Mouse (Mus musculus): Measurements from ENCODE around the gene Cxxc4. TPM values are rescaled to one million over a fixed set of nuclear protein-coding genes. Genes with fewer than 3 reads are reported as not detected.
"Not testable (repeated sequence)": the region's sequence is repeated elsewhere in the genome, so short reads cannot be mapped to it uniquely, and the experiment has no call there.

Gene Cxxc4
- polyA plus RNA-seq (2015; fragmentation: Nextera tagmentation; extraction: Ambion mirVana): 6.0 and 6.5 TPM in 2 replicates

DNA sequence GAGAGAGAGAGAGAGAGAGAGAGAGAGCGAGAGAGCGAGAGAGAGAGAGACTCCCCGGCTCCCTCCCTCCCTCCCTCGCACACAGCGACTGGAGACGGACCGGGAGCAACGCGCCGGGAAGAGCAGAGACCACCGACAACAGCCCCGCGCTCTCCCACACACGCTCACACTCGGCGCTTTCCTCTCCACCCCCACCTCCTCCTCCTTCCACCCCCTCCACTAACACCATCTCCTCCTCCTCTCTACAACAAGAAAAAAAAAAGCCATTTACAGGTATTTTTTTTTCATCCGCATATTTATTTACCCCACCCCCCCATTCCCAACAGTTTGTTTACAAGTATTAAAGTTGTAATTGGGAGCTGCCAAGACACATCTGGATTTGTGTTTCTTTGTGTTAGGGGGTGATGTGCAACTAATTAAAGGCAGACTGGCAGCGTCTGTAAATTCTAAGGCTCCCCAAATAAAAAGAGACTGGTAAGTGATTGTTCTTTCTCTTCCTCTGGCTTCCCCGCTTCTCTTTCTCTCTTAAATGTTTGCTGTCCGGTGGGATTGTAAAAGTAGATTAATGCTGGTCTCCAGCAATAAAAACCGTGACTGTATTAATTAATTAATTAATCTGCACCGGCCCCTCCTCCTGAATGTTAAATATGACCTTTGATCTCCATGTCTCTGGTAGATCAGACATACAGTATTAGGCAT lies at the start of gene Cxxc4:
TSS of gene Cxxc4 (plus strand) at position 71 of the 699 bp plus-strand sequence.
- peak within 1 kb of the TSS; percentile 85 for H3K27ac ChIP-seq
- H3K9me3 ChIP-seq: no peaks in the 10 kb centered on the region
- no peaks in the 10 kb centered on the region for H3K36me3 ChIP-seq
- WGBS: under 1% methylated on average over 12 of the region's 22 CpGs
- peak within 1 kb of the TSS; percentile 51 for H3K4me3 ChIP-seq
- H3K4me1 ChIP-seq: peaks cover 18% of the 10 kb centered on the region
- H3K9ac ChIP-seq: peak within 1 kb of the TSS; percentile 72
- no peaks in the 10 kb centered on the region for H3K27me3 ChIP-seq
- peak; percentile 71; the same call in 1 of the 2 replicates for ATAC-seq (ENCODE audit: insufficient number of reproducible peaks, insufficient read depth, low FRiP score, low TSS enrichment, low read depth)
- peak within 1 kb of the TSS; percentile 65 for H3K4me2 ChIP-seq

DNA sequence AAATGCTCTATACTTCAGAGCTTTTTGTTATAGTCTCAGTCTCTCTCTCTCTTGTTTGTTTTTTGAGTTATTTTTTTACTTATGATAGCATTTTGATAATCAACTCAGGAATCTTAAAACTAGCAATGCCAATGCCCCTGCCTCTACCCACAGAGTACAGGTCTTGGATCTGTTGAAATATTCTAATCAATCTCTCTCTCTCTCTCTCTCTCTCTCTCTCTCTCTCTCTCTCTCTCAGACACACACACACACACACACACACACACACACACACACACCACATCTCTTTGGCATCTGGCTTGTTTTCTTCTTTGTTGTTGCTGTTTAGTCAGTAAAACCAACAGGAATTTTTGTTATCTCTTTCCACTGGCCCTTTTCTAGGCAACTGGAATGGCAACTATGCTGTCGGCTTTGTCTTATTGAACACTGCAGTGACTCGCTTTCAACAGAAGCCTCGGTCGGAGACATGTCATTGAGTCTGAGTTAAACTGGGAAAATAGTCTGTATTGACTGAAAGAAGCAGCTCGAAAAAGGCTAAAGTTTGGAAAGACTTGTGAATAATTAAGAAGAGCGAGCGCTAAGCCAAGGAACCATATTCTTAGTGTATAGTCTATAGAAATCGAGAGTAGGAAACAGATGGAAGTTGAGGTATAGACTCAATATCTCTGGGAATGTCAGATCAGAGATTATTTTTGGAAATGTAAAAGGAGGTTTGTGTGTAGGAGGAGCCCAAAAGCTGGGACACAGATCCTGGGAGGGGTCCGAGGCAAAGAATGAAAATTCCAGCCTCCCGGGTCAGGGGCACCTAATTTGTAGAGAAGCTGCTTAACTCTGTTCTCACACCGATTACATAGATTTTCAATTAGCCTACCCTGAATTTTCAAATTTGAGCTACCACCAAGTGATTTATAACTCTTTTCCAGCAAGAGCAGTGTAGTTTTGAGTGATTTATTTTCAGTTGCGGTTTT lies 47.0 kb upstream of the Cxxc4 start:
- Histone ChIP-seq H3K9ac (no peak overlapping the region), H3K27me3 (no peaks in the 10 kb centered on the region), H3K4me1 (peaks cover 8% of the 10 kb centered on the region), H3K9me3 (no peaks in the 10 kb centered on the region), H3K27ac (no peak overlapping the region), H3K4me2 (peak overlapping the region; percentile 37; the same call in 1 of the 2 replicates), H3K4me3 (no peak overlapping the region), H3K36me3 (no peaks in the 10 kb centered on the region)
- 72% methylated on average over 12 of the region's 12 CpGs for WGBS
- ATAC-seq (ENCODE audit: insufficient number of reproducible peaks, insufficient read depth, low FRiP score, low TSS enrichment, low read depth): no peak

DNA sequence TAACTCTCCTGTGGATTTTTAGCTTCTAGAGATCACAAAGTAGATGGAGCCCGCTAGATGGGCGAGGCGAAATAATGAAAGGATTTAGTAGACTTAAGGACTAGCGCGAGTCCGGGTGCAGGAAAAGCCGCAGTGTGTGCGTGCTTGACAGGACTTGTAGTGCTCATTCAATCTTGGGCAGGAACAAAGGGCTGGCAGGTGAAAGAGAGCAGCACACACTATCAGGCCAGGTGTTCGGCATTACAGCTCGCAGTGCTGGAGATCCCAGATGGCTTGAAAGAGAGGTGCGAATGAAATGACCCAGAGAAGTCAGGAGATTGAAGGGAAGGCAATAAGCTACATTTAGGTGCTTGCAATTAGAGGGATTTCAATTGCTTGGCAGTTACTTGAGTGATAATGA lies 46.2 kb upstream of the Cxxc4 start:
- Histone ChIP-seq H3K9me3 (no peaks in the 10 kb centered on the region), H3K27ac (no peak overlapping the region), H3K4me3 (no peak overlapping the region), H3K36me3 (no peaks in the 10 kb centered on the region), H3K4me1 (peaks cover 6% of the 10 kb centered on the region), H3K27me3 (no peaks in the 10 kb centered on the region), H3K4me2 (peak overlapping the region; percentile 37), H3K9ac (no peak overlapping the region)
- ATAC-seq (ENCODE audit: insufficient number of reproducible peaks, insufficient read depth, low FRiP score, low TSS enrichment, low read depth): peak; percentile 67; the same call in 1 of the 2 replicates
- 55% methylated on average over 11 of the region's 11 CpGs for WGBS

DNA sequence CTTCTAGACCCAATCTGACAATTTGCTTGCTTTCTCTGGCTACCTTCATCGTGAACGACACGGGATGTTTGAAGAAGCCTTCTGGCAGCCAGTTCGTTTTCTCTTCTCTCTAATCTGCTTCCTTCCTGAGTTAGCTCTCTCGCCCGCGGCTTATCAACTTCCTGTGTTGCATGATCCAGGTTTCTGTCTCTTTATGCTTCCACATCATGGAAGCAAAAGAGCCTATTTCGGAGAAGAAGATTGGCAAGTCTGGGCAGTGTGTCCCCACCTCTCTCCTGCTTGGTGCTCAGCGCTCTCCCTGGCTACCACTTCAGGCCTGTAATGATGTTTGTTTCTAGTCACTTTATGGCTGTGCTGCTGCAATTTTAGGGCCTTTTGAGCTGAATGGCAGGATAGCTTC lies 36.4 kb upstream of the Cxxc4 start:
- ATAC-seq (ENCODE audit: insufficient number of reproducible peaks, insufficient read depth, low FRiP score, low TSS enrichment, low read depth): no peak
- Histone ChIP-seq H3K4me3 (no peak overlapping the region), H3K9me3 (no peaks in the 10 kb centered on the region), H3K27me3 (no peaks in the 10 kb centered on the region), H3K4me2 (no peak overlapping the region), H3K27ac (no peak overlapping the region), H3K4me1 (0 out of 2 replicates have a peak, but pooled peaks cover 4% of the 10 kb centered on the region), H3K36me3 (no peaks in the 10 kb centered on the region), H3K9ac (no peak overlapping the region)
- WGBS: 62% methylated on average over 9 of the region's 9 CpGs

DNA sequence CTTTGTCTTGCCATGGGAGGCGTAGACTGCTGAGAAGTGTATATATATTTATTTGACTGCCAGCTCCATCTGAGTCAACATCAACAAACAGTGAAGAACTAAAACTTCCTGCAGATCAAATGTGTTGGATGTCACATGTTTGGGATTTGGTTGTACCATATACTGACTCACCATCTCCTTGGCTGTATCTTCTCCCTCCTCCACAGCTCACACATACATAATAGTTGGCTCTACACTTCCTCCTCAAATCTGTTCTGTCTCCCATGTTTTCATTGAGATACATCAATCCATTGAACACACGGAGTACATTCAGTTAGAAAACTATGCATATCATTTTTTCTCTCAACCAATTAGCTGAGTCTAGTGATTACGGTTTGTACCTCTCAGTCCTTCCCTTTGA lies 29.7 kb upstream of the Cxxc4 start:
- no peaks in the 10 kb centered on the region for H3K9me3 ChIP-seq
- H3K4me3 ChIP-seq: no peak overlapping the region
- no peak overlapping the region for H3K27ac ChIP-seq
- H3K9ac ChIP-seq: no peak overlapping the region
- WGBS: 91% methylated on average over 3 of the region's 3 CpGs
- no peaks in the 10 kb centered on the region for H3K4me1 ChIP-seq
- no peak for ATAC-seq (ENCODE audit: insufficient number of reproducible peaks, insufficient read depth, low FRiP score, low TSS enrichment, low read depth)
- H3K36me3 ChIP-seq: no peaks in the 10 kb centered on the region
- no peaks in the 10 kb centered on the region for H3K27me3 ChIP-seq
- H3K4me2 ChIP-seq: no peak overlapping the region

DNA sequence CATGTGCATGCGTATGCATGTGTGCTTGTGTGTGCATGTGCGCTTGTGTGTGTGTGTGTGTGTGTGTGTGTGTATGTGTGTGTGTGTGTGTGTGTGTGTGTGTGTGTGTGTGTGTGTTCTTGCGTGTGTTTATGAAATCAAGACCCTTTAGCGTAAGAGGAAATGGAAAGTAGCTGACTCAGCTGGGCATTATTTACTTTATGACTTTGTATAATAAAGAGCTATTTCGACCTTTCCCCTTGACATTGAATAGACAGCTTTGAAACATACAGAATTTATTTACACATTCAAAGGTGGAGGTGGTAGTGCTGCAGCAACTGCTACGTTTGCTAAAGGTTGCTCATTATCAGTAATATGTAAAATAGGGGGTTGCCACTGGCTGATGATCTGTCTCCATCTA lies 25.3 kb upstream of the Cxxc4 start:
- Histone ChIP-seq H3K27ac (no peak overlapping the region), H3K4me2 (no peak overlapping the region), H3K4me3 (no peak overlapping the region), H3K9ac (no peak overlapping the region), H3K9me3 (no peaks in the 10 kb centered on the region), H3K27me3 (no peaks in the 10 kb centered on the region), H3K36me3 (no peaks in the 10 kb centered on the region), H3K4me1 (no peaks in the 10 kb centered on the region)
- WGBS: 90% methylated on average over 6 of the region's 6 CpGs
- no peak for ATAC-seq (ENCODE audit: insufficient number of reproducible peaks, insufficient read depth, low FRiP score, low TSS enrichment, low read depth)

DNA sequence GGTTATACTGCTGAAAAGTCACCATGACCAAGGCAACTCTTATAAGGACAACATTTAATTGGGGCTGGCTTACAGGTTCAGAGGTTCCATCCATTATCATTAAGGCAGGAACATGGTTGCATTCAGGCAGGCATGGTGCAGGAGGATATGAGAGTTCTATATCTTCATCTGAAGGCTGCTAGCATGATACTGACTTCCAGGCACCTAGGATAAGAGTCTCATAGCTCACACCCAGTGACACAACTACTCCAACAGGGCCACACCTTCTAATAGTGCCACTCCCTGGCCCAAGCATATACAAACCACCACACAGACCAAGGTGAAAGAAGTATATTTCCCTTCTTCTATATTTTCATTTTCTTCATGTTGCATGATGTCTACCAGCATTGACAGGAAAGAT lies 16.4 kb upstream of the Cxxc4 start:
- H3K36me3 ChIP-seq; H3K9ac ChIP-seq; H3K9me3 ChIP-seq; ATAC-seq (ENCODE audit: insufficient number of reproducible peaks, insufficient read depth, low FRiP score, low TSS enrichment, low read depth); H3K4me2 ChIP-seq; H3K4me1 ChIP-seq; H3K4me3 ChIP-seq; H3K27me3 ChIP-seq; H3K27ac ChIP-seq: not testable (repeated sequence)

DNA sequence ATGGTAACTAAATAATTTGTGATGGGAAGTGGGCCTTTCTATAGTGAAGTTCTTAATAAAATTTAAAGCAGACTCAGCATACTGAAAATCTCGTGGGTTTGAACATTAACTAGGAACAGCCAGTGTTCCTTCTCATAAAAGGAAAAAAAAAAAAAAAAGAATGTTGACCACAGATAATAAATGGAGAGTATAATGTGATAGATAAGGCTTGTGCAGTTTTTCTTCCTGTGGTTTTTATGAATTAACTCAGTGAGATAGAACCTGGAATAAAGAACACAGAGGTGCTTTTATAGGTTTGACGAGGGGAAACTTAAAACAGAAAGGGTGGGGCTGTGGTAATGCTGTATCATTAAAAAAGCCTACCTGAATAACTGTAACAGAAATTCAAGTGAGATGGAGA lies 15.3 kb upstream of the Cxxc4 start:
- Histone ChIP-seq H3K4me2 (no peak overlapping the region), H3K9me3 (no peaks in the 10 kb centered on the region), H3K9ac (no peak overlapping the region), H3K4me3 (no peak overlapping the region), H3K27ac (no peak overlapping the region), H3K27me3 (no peaks in the 10 kb centered on the region), H3K4me1 (no peaks in the 10 kb centered on the region), H3K36me3 (no peaks in the 10 kb centered on the region)
- no peak for ATAC-seq (ENCODE audit: insufficient number of reproducible peaks, insufficient read depth, low FRiP score, low TSS enrichment, low read depth)
- WGBS: 52% methylated on average over 2 of the region's 2 CpGs

DNA sequence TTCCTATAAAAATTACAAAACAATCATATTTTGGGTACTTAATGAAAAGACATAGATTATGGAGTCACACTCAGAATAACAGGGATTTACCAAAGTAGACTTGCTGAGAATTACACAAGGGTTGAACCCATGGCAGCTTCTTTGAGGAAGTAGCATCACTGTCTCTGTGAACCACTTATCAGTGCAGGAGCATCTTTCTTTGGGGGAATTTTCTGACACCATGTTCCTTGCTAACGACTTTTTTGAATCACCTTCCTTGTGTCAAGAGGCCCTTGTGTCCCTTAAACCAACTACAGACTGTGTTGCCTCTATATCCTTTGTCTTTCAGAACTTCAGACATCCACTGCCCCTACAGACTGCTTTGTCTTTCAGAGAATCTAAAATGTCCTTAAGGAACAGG lies 13.7 kb upstream of the Cxxc4 start:
- no peaks in the 10 kb centered on the region for H3K36me3 ChIP-seq
- H3K9me3 ChIP-seq: no peaks in the 10 kb centered on the region
- H3K4me2 ChIP-seq: no peak overlapping the region
- WGBS: 54% methylated on average over 1 of the region's 1 CpGs
- H3K27ac ChIP-seq: no peak overlapping the region
- no peak overlapping the region for H3K9ac ChIP-seq
- no peak overlapping the region for H3K4me3 ChIP-seq
- no peak for ATAC-seq (ENCODE audit: insufficient number of reproducible peaks, insufficient read depth, low FRiP score, low TSS enrichment, low read depth)
- no peaks in the 10 kb centered on the region for H3K27me3 ChIP-seq
- H3K4me1 ChIP-seq: no peaks in the 10 kb centered on the region

DNA sequence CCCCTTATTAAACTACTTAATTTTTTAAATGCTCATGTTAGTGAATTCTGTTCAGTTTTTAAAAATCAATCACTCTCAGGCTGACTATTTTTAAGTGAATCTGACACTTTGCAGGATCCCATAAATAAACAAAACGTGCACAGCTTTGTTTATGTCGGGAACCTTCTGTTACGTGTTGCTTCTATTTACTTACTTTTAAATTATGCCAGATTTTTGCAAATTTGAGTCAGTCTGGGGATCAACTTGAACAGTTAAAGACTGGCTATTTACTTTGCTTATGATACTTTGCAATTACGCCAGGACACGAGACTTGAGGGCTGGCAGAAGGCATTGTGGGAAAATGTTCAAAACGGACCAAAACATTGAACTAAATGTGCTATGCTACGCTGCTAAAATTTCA lies 12.3 kb upstream of the Cxxc4 start:
- no peak overlapping the region for H3K4me3 ChIP-seq
- no peaks in the 10 kb centered on the region for H3K9me3 ChIP-seq
- no peak overlapping the region for H3K9ac ChIP-seq
- H3K27me3 ChIP-seq: no peaks in the 10 kb centered on the region
- no peaks in the 10 kb centered on the region for H3K36me3 ChIP-seq
- H3K27ac ChIP-seq: no peak overlapping the region
- no peak overlapping the region for H3K4me2 ChIP-seq
- no peaks in the 10 kb centered on the region for H3K4me1 ChIP-seq
- ATAC-seq (ENCODE audit: insufficient number of reproducible peaks, insufficient read depth, low FRiP score, low TSS enrichment, low read depth): no peak
- 67% methylated on average over 7 of the region's 7 CpGs for WGBS

DNA sequence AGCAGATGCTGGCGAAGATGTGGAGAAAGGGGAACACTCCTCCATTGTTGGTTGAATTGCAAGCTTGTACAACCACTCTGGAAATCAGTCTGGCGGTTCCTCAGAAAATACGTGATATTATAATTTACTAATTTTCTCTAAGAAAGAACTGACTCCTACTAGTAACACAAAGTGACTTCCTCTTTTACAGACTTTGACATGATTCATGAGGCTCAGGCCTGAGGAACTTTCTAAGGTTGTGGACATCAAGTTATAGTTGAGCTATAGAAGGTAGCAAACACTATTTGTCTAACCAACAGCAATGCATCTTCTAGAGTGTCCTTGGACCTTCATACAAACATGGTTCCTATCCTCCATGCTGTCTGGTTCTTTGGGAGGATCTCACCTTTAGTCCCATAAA lies 10.4 kb upstream of the Cxxc4 start:
- WGBS: 88% methylated on average over 3 of the region's 3 CpGs
- Histone ChIP-seq H3K9me3 (no peaks in the 10 kb centered on the region), H3K27me3 (no peaks in the 10 kb centered on the region), H3K36me3 (no peaks in the 10 kb centered on the region), H3K27ac (no peak overlapping the region), H3K9ac (no peak overlapping the region), H3K4me1 (no peaks in the 10 kb centered on the region), H3K4me2 (no peak overlapping the region), H3K4me3 (no peak overlapping the region)
- no peak for ATAC-seq (ENCODE audit: insufficient number of reproducible peaks, insufficient read depth, low FRiP score, low TSS enrichment, low read depth)

DNA sequence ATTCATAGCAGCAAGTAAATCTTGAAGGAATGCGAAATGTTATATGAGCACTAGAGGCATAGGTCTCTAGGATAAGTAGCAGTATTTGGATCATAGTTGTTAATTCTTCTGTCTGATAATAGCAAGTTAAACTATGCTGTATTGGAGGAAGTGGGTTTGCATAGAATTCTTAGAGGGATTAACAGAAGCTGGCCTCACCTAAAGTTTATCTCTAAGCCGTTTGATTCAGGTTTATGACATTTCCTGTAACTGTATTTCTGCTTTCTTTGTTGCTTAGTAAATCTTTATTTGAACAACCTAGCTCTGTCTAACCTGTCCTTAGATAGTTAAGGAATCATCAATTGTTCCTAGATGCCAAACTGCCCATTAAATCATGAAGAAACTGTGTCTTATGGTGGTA lies 3.5 kb upstream of the Cxxc4 start:
- Histone ChIP-seq H3K9ac (no peak overlapping the region), H3K4me2 (no peak overlapping the region), H3K4me3 (no peak overlapping the region), H3K27ac (no peak overlapping the region), H3K9me3 (no peaks in the 10 kb centered on the region), H3K4me1 (peaks cover 7% of the 10 kb centered on the region; the same call in 1 of the 2 replicates), H3K36me3 (no peaks in the 10 kb centered on the region), H3K27me3 (no peaks in the 10 kb centered on the region)
- WGBS: 81% methylated on average over 2 of the region's 2 CpGs
- no peak for ATAC-seq (ENCODE audit: insufficient number of reproducible peaks, insufficient read depth, low FRiP score, low TSS enrichment, low read depth)

Data from embryonic facial prominence, embryonic 13.5 days (tissue).